Mouse (Mus musculus): ENCODE measurements at regions not wholly inside any gene's neighbourhood (a gene's known extent, or its start where the extent isn't known, plus 50 kb on each side); places are given as distances from the start of the nearest gene placed in this dataset.

DNA sequence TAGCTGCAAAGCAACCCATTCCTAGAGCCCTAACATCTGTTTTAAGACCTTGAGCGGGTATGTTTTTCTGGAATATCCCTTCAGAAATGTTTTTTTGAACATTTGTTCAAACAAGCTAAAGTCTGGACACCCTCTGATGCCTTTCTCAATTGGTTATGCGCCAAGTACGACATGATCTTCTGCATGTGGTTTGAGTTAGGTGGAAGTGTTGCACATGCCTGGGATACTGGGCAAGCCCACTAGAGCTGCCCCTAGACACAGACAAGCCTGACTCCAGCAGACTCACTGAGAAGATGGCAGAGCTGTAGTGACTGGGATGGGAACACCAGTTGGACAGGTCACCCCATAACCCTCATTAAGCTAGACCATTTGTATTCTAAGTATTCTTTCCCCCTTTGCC, 153.2 kb upstream of the Cypt2 start:
- DNase-seq (ENCODE audit: low spot score in 2 of 2) = no peak

DNA sequence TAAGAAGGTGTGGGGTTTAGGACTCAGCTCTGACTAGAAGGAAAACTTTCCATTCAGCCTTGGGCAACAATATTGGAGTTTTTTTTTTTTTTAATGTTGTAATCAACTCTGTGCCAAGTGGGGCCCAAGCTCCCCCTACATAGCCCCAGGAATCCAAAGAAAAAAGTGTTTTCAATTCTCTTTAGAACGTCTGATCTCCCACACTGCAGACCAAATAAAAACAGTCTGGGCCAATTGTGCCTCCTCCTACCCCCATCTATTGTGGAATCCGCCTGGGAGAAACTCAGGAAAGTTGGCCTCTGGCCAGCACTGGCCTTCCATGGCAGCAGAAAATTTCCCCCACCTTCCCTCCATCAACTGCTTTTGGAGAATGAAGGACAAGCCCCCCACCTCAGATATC, 133.3 kb upstream of the Cypt2 start:
- DNase-seq (ENCODE audit: low spot score in 2 of 2) = no peak

DNA sequence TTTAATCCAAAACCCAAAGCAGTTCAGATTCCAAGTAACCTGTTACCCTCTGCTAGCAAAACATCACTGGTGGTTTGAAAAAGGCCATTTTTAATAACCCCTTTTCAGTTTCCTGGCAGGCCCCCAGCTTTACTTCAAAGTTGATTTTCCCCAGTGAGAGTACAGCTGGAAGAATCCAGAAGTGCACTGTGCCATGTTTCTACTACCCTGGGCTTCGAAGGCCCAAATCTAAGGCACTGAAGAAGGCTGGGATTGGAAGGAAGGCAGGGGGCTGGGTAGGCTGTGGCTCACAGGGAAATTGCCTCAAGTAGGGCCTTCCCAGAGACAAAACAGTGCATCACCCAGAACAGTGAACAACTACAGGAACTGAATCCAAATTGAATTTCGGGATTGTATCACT, 131.6 kb upstream of the Cypt2 start:
- no peak for DNase-seq (ENCODE audit: low spot score in 2 of 2)

DNA sequence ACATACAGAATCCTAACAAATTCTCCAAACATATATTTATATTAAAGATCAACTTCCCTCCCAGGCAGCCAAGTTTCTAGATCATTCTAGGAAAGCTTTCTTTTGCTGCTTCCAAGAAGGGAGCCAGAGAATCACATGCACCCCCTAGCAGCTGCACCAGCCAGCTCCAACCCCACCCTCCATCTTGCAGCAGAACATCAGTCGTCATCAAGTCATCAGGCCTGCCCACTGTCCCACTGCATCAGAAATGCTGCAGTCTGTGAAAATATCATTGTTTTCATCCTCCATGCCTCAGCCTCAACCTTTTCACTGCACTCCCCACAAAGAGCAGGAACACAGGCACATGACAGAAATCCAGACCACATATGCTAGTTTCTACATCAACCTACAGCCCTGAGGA, 109.1 kb upstream of the Cypt2 start:
- DNase-seq (ENCODE audit: low spot score in 2 of 2) = no peak

DNA sequence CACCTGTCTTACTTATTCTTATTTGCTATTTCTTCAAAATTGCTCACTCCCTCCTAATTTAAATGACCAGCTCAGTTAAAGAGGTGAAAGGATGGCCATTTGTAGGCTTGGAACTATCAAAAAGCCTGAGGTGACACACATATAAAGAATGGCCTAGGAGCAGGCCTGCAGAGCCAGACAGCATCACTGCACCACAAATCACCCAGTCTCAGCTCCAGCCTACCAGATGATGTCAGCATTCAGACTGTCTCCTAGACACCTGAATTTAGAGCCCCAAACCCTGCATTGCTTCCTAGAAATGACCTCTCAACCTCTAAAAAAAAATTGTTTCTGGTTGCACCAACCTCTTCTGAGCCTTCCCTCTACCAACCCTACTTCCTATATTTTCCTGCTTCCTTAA, 108.5 kb upstream of the Cypt2 start:
- DNase-seq (ENCODE audit: low spot score in 2 of 2) = no peak

DNA sequence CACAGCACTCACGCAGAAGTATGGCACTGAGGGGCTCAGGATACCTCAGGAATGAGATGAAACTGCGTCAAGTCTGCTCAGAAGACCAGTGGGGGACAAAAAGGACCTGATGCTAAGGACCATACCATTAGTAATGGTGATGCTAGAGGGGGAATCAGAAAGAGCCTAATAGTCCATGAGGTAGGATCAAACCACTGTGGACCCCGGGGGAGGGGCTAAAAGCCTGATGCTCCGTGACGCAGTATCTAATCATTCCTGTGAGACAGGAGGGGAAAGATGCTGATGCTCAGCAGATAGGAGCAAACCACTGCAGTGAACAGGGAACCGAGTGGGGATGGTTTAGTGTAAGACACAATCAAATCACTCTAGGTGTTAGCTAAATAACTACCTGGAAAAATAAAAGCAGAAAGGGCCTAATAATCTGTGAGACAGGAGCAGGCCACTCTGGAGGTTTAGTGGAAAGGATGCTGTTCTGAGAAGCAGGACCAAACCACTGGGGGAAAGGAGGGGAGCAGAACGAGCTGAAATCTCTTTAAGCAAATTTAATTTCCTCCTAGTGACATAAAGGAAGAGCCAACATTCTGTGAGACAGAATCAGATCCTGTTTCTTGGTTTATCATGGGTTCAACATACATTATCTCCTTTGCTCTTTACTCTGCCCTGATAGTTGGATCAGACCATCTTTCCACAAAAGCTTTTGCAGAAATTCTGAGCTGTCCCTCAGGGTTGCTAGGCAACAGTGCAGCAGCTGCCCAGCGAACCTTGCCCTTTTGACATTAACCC, 107.7 kb upstream of the Cypt2 start:
- peak; percentile 69 to 86 for DNase-seq (ENCODE audit: low spot score in 2 of 2)

DNA sequence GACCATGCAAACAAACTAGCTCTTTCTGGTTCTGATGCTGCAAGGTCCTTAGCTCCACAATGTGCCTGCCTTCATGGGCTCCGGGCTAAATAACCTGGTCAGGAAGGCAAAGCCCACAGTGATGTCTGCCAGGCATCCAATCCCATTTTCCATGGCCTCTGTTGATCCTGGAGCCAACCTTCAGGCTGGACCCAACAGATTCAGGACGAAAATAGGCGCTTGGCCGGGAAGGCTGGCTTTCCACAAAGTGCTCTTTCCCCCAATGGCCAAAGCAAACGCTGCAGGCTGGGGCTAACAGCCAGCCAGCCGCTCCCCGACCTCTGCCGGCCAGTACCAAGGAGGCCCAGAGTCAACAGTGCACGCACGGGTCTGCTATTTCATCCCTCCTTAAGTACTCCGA, 106.3 kb upstream of the Cypt2 start:
- DNase-seq (ENCODE audit: low spot score in 2 of 2) = no peak

DNA sequence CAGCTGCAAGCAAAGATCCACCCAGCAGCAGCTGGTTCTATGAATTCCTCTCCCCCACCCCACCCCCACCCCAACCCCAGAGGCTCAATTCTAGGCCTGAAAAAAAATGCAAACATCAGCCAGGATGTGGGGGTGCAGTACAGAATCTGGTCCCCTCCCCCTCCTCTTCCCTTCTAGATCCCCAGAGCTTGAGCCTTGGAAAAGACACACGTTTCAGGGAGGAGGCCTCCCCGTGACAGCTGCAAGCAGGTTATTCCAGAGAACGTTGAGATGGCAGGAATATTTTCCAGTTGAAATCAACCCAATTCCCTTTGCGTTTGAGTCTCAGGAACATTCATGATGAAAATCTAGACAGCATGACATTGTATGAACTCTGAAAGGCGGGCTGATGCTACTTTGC, 86.2 kb upstream of the Cypt2 start:
- no peak for DNase-seq (ENCODE audit: low spot score in 2 of 2)

DNA sequence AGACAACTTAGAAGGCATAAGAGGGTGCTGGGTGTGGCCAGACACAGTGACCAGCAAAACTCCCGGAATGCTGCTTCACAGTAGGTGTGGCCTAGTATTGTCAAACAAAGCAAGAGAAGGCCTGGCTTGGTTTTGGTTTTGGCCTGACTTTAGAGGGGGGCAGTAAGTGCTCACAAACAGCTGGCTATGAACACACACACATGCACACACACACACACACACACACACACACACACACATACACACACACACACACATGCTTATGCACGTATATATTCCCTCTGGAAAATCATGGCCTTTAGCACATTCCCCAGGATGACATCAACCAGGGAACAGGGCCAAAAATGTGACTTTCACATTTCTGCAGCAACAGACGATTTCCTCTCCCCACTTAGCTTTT, 78.6 kb upstream of the Cypt2 start:
- no peak for DNase-seq (ENCODE audit: low spot score in 2 of 2)

Small RNA genes in the stretch of these regions (microRNA-seq; reads per million reads assigned to microRNA genes)
- gene Mir325 = 159 to 207 reads per million in 2 experiments

Measured in layer of hippocampus, postnatal 14 days (tissue).